Mouse (Mus musculus): ENCODE measurements around the gene Ap2s1. TPM values are rescaled to one million over a fixed set of nuclear protein-coding genes. Genes with fewer than 3 reads are reported as not detected.

Gene Ap2s1
- polyA plus RNA-seq, 1 experiment from 2014 or later, result 162 TPM

DNA sequence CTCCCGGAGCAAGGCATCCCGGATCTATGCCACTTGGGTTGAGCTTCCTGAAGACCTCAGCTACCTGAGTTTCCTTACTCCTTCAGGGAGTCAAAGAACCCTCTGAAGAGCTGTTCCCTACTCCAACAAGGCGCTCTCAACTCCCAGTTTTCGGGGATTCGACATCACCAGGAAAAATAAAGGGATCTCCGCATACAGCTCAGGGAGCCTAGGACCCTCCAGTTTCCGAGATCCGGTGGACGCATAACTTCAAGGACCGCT lies 43.3 kb downstream of the Ap2s1 start:
- no peaks in the 10 kb centered on the region for H3K9me3 ChIP-seq (replicated peaks)
- H3K4me3 ChIP-seq (replicated peaks), result peak overlapping the region; percentile 98
- peak overlapping the region; percentile 98 for H3K9ac ChIP-seq
- no peak for ATAC-seq (ENCODE audit: insufficient read depth)
- H3K27ac ChIP-seq (replicated peaks), result peak overlapping the region; percentile 98
- H3K4me2 ChIP-seq, result peak overlapping the region; percentile 84
- peaks cover 26% of the 10 kb centered on the region for H3K36me3 ChIP-seq (replicated peaks)
- H3K4me1 ChIP-seq (replicated peaks), result peaks cover 50% of the 10 kb centered on the region
- no peaks in the 10 kb centered on the region for H3K27me3 ChIP-seq
- WGBS (ENCODE audit: insufficient replicate concordance), result under 1% methylated on average over 10 of the region's 10 CpGs

- peak overlapping the region; percentile 98 for H3K9ac ChIP-seq
- H3K36me3 ChIP-seq (replicated peaks), result peaks cover 31% of the 10 kb centered on the region
- peak overlapping the region; percentile 98 for H3K27ac ChIP-seq (replicated peaks)
- peak overlapping the region; percentile 84 for H3K4me2 ChIP-seq
- peak overlapping the region; percentile 98 for H3K4me3 ChIP-seq (replicated peaks)
- H3K4me1 ChIP-seq (replicated peaks), result peaks cover 55% of the 10 kb centered on the region
- H3K9me3 ChIP-seq (replicated peaks), result no peaks in the 10 kb centered on the region
- WGBS (ENCODE audit: insufficient replicate concordance), result under 1% methylated on average over 60 of the region's 60 CpGs
- no peaks in the 10 kb centered on the region for H3K27me3 ChIP-seq
- no peak for ATAC-seq (ENCODE audit: insufficient read depth)
Measured at GRCm38 (mm10) chr7:16781816-16782554, 43.8 kb downstream of the Ap2s1 start.

DNA sequence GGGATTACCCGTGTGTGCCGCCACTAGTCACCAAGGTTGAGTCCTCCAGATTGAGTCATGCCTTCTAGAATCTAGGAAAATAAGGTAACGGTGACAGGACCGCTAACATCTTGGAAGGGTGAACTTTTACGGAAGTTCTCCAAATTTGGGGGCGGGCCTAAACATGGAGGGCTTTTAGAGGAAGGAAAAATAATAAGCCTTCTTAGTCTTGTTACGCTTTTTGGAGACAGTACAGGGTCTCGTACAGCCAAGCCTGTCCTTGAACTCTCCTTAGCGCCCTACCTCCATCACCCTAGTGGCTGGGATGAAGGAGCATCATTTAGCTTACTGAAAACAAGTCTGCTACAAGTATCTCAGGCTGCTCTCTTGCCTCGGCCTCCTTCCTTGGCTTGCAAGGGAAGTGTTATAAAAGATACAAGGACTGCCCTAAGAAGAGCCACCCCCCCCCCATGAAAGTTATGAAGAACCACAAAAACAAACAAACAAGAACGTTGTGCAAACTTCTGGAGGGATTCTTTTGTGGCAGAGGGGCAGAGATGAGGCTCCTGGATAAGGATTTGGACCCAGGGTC lies 44.4 kb downstream of the Ap2s1 start:
- 2% methylated on average over 11 of the region's 11 CpGs for WGBS (ENCODE audit: insufficient replicate concordance)
- no peaks in the 10 kb centered on the region for H3K27me3 ChIP-seq
- H3K9me3 ChIP-seq (replicated peaks), result no peaks in the 10 kb centered on the region
- peak overlapping the region; percentile 84 for H3K4me2 ChIP-seq
- no peak for ATAC-seq (ENCODE audit: insufficient read depth)
- peak overlapping the region; percentile 98 for H3K9ac ChIP-seq
- H3K27ac ChIP-seq (replicated peaks), result peak overlapping the region; percentile 98
- peaks cover 56% of the 10 kb centered on the region for H3K4me1 ChIP-seq (replicated peaks)
- H3K4me3 ChIP-seq (replicated peaks), result peak overlapping the region; percentile 98
- peaks cover 37% of the 10 kb centered on the region for H3K36me3 ChIP-seq (replicated peaks)

- Histone ChIP-seq H3K4me3 (replicated peaks) (peak overlapping the region; percentile 98), H3K9me3 (replicated peaks) (no peaks in the 10 kb centered on the region), H3K36me3 (replicated peaks) (peaks cover 43% of the 10 kb centered on the region), H3K4me2 (peak overlapping the region; percentile 84), H3K9ac (peak overlapping the region; percentile 98), H3K4me1 (replicated peaks) (peaks cover 62% of the 10 kb centered on the region), H3K27ac (replicated peaks) (peak overlapping the region; percentile 98), H3K27me3 (no peaks in the 10 kb centered on the region)
- ATAC-seq (ENCODE audit: insufficient read depth), result peak; percentile 93
- WGBS (ENCODE audit: insufficient replicate concordance), result 3% methylated on average over 10 of the region's 10 CpGs
Measured at GRCm38 (mm10) chr7:16783224-16783688, 45.0 kb downstream of the Ap2s1 start.

- peaks cover 62% of the 10 kb centered on the region for H3K4me1 ChIP-seq (replicated peaks)
- no peaks in the 10 kb centered on the region for H3K27me3 ChIP-seq
- H3K9ac ChIP-seq, result peak overlapping the region; percentile 98
- peak overlapping the region; percentile 98 for H3K4me3 ChIP-seq (replicated peaks)
- peak overlapping the region; percentile 98 for H3K27ac ChIP-seq (replicated peaks)
- peaks cover 50% of the 10 kb centered on the region for H3K36me3 ChIP-seq (replicated peaks)
- 32% methylated on average over 17 of the region's 17 CpGs for WGBS (ENCODE audit: insufficient replicate concordance)
- H3K4me2 ChIP-seq, result peak overlapping the region; percentile 84
- ATAC-seq (ENCODE audit: insufficient read depth), result no peak
- H3K9me3 ChIP-seq (replicated peaks), result no peaks in the 10 kb centered on the region
Measured at GRCm38 (mm10) chr7:16783758-16784415, 45.7 kb downstream of the Ap2s1 start.

GRCm38 (mm10) chr7:16784498-16784976 lies 46.3 kb downstream of the Ap2s1 start:
- H3K9me3 ChIP-seq (replicated peaks), result no peaks in the 10 kb centered on the region
- H3K4me2 ChIP-seq, result peak overlapping the region; percentile 84
- WGBS (ENCODE audit: insufficient replicate concordance), result 59% methylated on average over 10 of the region's 10 CpGs
- peak overlapping the region; percentile 98 for H3K27ac ChIP-seq (replicated peaks)
- ATAC-seq (ENCODE audit: insufficient read depth), result peak; percentile 19; the same call in 1 of the 2 replicates
- H3K4me1 ChIP-seq (replicated peaks), result peaks cover 63% of the 10 kb centered on the region
- H3K27me3 ChIP-seq, result no peaks in the 10 kb centered on the region
- peaks cover 56% of the 10 kb centered on the region for H3K36me3 ChIP-seq (replicated peaks)
- peak overlapping the region; percentile 98 for H3K9ac ChIP-seq
- peak overlapping the region; percentile 98 for H3K4me3 ChIP-seq (replicated peaks)

DNA sequence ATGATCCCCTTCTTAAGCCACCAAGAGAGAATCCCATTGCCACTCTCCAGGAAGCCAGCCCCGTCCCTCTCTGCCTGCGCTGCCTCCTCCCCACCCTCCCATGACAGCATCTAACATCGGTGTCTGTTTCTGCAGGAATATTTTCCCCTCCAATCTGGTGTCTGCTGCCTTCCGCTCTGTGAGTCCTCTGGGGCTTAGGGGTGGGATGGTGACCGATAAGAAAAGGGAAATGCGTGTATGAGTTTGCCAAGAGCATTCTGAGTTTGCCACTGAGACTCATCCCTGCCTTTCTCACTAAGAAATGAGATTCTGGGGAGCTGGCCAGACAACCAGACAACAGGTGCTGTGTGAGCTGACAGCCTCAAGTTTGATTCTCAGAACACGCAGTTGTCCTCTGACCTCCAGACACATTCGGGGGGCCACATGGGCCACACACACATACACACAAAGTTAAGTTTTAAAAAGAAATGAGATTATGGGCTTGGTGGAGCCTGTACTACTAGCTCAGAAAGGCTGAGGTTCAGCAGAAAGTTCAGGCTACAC lies 47.4 kb downstream of the Ap2s1 start:
- WGBS (ENCODE audit: insufficient replicate concordance), result 71% methylated on average over 8 of the region's 8 CpGs
- H3K4me1 ChIP-seq (replicated peaks), result peaks cover 59% of the 10 kb centered on the region
- H3K4me3 ChIP-seq (replicated peaks), result peak overlapping the region; percentile 98
- peak overlapping the region; percentile 84 for H3K4me2 ChIP-seq
- peak overlapping the region; percentile 7; the same call in 1 of the 2 replicates for H3K9ac ChIP-seq
- ATAC-seq (ENCODE audit: insufficient read depth), result no peak
- H3K36me3 ChIP-seq (replicated peaks), result peaks cover 67% of the 10 kb centered on the region
- peak overlapping the region; percentile 98 for H3K27ac ChIP-seq (replicated peaks)
- no peaks in the 10 kb centered on the region for H3K27me3 ChIP-seq
- H3K9me3 ChIP-seq (replicated peaks), result no peaks in the 10 kb centered on the region

DNA sequence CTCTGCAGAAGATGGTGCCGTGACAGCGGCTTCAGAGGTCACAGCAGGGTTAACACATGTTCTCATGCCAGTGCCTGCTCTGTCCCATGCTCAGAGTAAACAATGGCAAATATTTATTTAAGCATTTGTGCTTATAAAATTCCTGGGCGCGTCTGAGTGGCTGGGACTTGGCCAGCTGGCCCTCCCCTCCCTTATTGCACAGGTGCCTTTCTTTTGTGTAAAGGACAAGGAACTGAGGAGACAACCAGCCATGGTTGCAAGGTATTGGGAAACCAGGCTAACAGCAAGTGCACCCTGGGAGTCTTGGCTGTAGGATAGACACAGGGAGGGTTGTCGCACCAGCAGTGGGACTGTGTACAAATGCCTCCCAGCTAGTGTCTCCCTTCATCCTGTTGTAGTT lies 54.1 kb downstream of the Ap2s1 start:
- Histone ChIP-seq H3K27ac (replicated peaks) (0 out of 2 replicates have a peak overlapping the region, but pooled peaks have one; percentile 22), H3K4me2 (no peak overlapping the region)

GRCm38 (mm10) chr7:16793010-16793725 lies 55.0 kb downstream of the Ap2s1 start:
- Histone ChIP-seq H3K9ac (no peak overlapping the region), H3K4me2 (peak overlapping the region; percentile 8; the same call in 1 of the 2 replicates), H3K4me1 (replicated peaks) (peaks cover 15% of the 10 kb centered on the region), H3K9me3 (replicated peaks) (no peaks in the 10 kb centered on the region), H3K4me3 (replicated peaks) (peak overlapping the region; percentile 1; the same call in 1 of the 2 replicates), H3K27ac (replicated peaks) (0 out of 2 replicates have a peak overlapping the region, but pooled peaks have one; percentile 3), H3K27me3 (no peaks in the 10 kb centered on the region), H3K36me3 (replicated peaks) (peaks cover 100% of the 10 kb centered on the region)
- 86% methylated on average over 19 of the region's 19 CpGs for WGBS (ENCODE audit: insufficient replicate concordance)
- no peak for ATAC-seq (ENCODE audit: insufficient read depth)

More for the DNA sequence above, 54.1 kb downstream of the Ap2s1 start:
- ATAC-seq (ENCODE audit: insufficient read depth), result peak; percentile 13; the same call in 1 of the 2 replicates
- Histone ChIP-seq H3K9me3 (replicated peaks) (no peaks in the 10 kb centered on the region), H3K4me3 (replicated peaks) (no peak overlapping the region), H3K9ac (no peak overlapping the region), H3K4me1 (replicated peaks) (peaks cover 22% of the 10 kb centered on the region), H3K36me3 (replicated peaks) (peaks cover 100% of the 10 kb centered on the region), H3K27me3 (no peaks in the 10 kb centered on the region)
- 84% methylated on average over 5 of the region's 5 CpGs for WGBS (ENCODE audit: insufficient replicate concordance)

DNA sequence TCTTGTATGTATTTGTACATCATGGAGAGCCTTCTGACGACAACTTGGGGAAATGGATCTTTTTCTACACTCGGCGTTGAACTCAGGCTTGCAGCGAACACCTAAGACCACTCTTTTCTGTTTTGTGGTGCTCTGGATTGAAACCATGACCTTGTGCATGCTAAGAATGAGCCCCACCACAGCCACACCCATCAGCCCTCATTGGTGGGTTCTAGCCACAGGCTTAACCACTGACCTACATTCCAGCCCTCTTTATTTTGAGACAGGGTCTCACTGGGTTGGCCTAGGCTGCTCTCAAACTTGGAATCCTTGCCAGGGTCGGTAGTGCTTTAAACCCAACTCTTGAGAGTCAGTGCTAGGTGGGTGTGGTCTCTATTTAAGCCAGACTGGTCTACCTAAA lies 56.7 kb downstream of the Ap2s1 start:
- Histone ChIP-seq H3K4me1 (replicated peaks) (peaks cover 10% of the 10 kb centered on the region), H3K27ac (replicated peaks) (no peak overlapping the region), H3K9me3 (replicated peaks) (no peaks in the 10 kb centered on the region), H3K4me3 (replicated peaks) (no peak overlapping the region), H3K4me2 (no peak overlapping the region), H3K9ac (no peak overlapping the region), H3K27me3 (no peaks in the 10 kb centered on the region), H3K36me3 (replicated peaks) (peaks cover 99% of the 10 kb centered on the region)
- 92% methylated on average over 5 of the region's 5 CpGs for WGBS (ENCODE audit: insufficient replicate concordance)
- ATAC-seq (ENCODE audit: insufficient read depth), result no peak
